Mouse (Mus musculus): ENCODE data around the gene Alpl. TPM values are rescaled to one million over a fixed set of nuclear protein-coding genes. Genes with fewer than 3 reads are reported as not detected.

The Alpl gene
- polyA plus RNA-seq, 1 experiment from 2014 or later = 21.2 TPM

GRCm38 (mm10) chr4:137695300-137695699, 100.9 kb downstream of the Alpl start:
- WGBS = 86% methylated on average over 8 of the region's 8 CpGs
- no peak overlapping the region for H3K4me3 ChIP-seq (ENCODE audit: low read depth, low read length)
- H3K4me1 ChIP-seq (replicated peaks; ENCODE audit: control insufficient read depth, insufficient read depth, low read length) = no peaks in the 10 kb centered on the region
- H3K27ac ChIP-seq (ENCODE audit: low read depth, low read length) = no peak overlapping the region
- no peaks in the 10 kb centered on the region for H3K27me3 ChIP-seq (ENCODE audit: control insufficient read depth, insufficient read depth, low read length)
- H3K9ac ChIP-seq (ENCODE audit: low read depth, low read length) = no peak overlapping the region
- no peaks in the 10 kb centered on the region for H3K9me3 ChIP-seq (ENCODE audit: control insufficient read depth, low read length)
- H3K36me3 ChIP-seq (ENCODE audit: control insufficient read depth, insufficient read depth, low read length) = no peaks in the 10 kb centered on the region
- ATAC-seq (ENCODE audit: low FRiP score) (no peak), DNase-seq (ENCODE audit: low spot score) (no peak)
- no peak overlapping the region for H3K4me2 ChIP-seq (replicated peaks; ENCODE audit: low read depth, low read length)

- 85% methylated on average over 10 of the region's 10 CpGs for WGBS
- Histone ChIP-seq H3K4me2 (replicated peaks; ENCODE audit: low read depth, low read length) (no peak overlapping the region), H3K27ac (ENCODE audit: low read depth, low read length) (no peak overlapping the region), H3K9ac (ENCODE audit: low read depth, low read length) (no peak overlapping the region), H3K4me1 (replicated peaks; ENCODE audit: control insufficient read depth, insufficient read depth, low read length) (no peaks in the 10 kb centered on the region), H3K4me3 (ENCODE audit: low read depth, low read length) (no peak overlapping the region), H3K9me3 (ENCODE audit: control insufficient read depth, low read length) (no peaks in the 10 kb centered on the region), H3K27me3 (ENCODE audit: control insufficient read depth, insufficient read depth, low read length) (no peaks in the 10 kb centered on the region), H3K36me3 (ENCODE audit: control insufficient read depth, insufficient read depth, low read length) (no peaks in the 10 kb centered on the region)
- ATAC-seq (ENCODE audit: low FRiP score) (no peak), DNase-seq (ENCODE audit: low spot score) (no peak)
Measured at GRCm38 (mm10) chr4:137692107-137692902, 103.9 kb downstream of the Alpl start.

Other genes with a start within 250 kb of the Alpl start
- 0.68 and 0.77 TPM in 2 replicates for gene Ldlrad2, start 221.8 kb downstream of the Alpl start, polyA plus RNA-seq (2014; fragmentation: Nextera tagmentation; extraction: Ambion mirVana)
- 79.6 and 84.8 TPM in 2 replicates for gene Usp48, start 202.6 kb downstream of the Alpl start, polyA plus RNA-seq (2014; fragmentation: Nextera tagmentation; extraction: Ambion mirVana)
- 8.5 and 9.1 TPM in 2 replicates for gene Rap1gap, start 131.7 kb downstream of the Alpl start, polyA plus RNA-seq (2014; fragmentation: Nextera tagmentation; extraction: Ambion mirVana)
- gene Ece1, start 65.9 kb upstream of the Alpl start, polyA plus RNA-seq (2014; fragmentation: Nextera tagmentation; extraction: Ambion mirVana) = 25.1 and 29.2 TPM in 2 replicates
- gene Eif4g3, start 196.6 kb upstream of the Alpl start, polyA plus RNA-seq (2014; fragmentation: Nextera tagmentation; extraction: Ambion mirVana) = 46.4 and 56.9 TPM in 2 replicates